Mouse (Mus musculus) G1E (cell line): ENCODE data around the gene Tmc7.

ENCODE experiments used
- CTCF ChIP-seq: IDR thresholded peaks from 2 replicates; pipeline ENCODE4 v1.5.1; 2012; ENCODE audit warnings: low read depth, low read length, inconsistent platforms, mixed read lengths
- GATA1 ChIP-seq: IDR thresholded peaks from 2 replicates; pipeline ENCODE4 v1.6.1; 2012; ENCODE audit warnings: borderline replicate concordance, low read length, inconsistent platforms, mixed read lengths

- TF ChIP-seq CTCF (no peak), GATA1 (no peak)
Measured at GRCm38 (mm10) chr7:118533178-118533578, 51.4 kb downstream of the Tmc7 start, which contains the start of gene Coq7.
